27 mouse cellular contexts compared by ENCODE assay signal in the genomic region with DNA sequence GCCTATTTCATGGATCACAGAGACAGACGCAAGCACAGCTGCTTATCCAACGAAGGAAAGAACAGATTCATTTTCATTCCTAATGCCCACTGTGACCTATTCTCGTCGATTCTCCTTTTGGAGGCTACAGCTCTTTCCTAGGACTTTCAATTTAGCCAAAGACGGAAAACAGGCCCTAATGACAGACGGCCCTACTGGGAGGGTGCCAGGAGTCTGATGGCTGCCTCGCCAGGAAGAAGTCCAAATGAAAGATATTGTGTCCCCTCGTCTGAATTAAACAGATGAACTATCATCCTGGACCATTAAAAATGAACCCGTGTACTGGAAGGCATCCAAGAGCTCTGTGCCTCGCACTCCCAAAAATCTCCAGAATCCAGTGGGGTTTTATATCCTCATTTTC.
A peak's percentile ranks its signal among the peaks of the same experiment; 100 is the strongest.
DNase-seq lines count a peak whose midpoint lies in the region; ATAC-seq and TF ChIP-seq lines count a peak whose summit lies in the region.
"Had no signal": no experiment of that assay in that cellular context is flagged by ENCODE, and none has a peak within 500 bp of the region (broad histone marks: within the 10 kb centered on the region; RNA-seq: fewer than 3 reads in every experiment).

No protein-coding gene starts in this region.

- H3K36me3 ChIP-seq in forebrain, embryonic 11.5 days (ENCODE audit: control insufficient read depth, insufficient read depth, low read length), result no peaks in the 10 kb centered on the region
- no peaks in the 10 kb centered on the region for H3K36me3 ChIP-seq in forebrain, embryonic 12.5 days (replicated peaks)
- no peaks in the 10 kb centered on the region for H3K36me3 ChIP-seq in hindbrain, postnatal 0 days (ENCODE audit: insufficient read depth, low read length)
- no peaks in the 10 kb centered on the region for H3K36me3 ChIP-seq in hindbrain, embryonic 14.5 days (replicated peaks; ENCODE audit: control insufficient read depth, insufficient read depth)
- no peaks in the 10 kb centered on the region for H3K36me3 ChIP-seq in lung, embryonic 14.5 days (ENCODE audit: insufficient read depth)
- H3K36me3 ChIP-seq: forebrain, embryonic 15.5 days; heart, embryonic 13.5 days; hindbrain, embryonic 12.5 days; kidney, embryonic 15.5 days; limb, embryonic 12.5 days; liver, embryonic 15.5 days; lung, embryonic 15.5 days; midbrain, embryonic 13.5 days had no signal

- no peaks in the 10 kb centered on the region for H3K9me3 ChIP-seq in forebrain, embryonic 11.5 days (ENCODE audit: control insufficient read depth, low read length)
- H3K9me3 ChIP-seq in forebrain, embryonic 12.5 days, result no peaks in the 10 kb centered on the region
- H3K9me3 ChIP-seq in hindbrain, postnatal 0 days (ENCODE audit: low read length), result no peaks in the 10 kb centered on the region
- H3K9me3 ChIP-seq in hindbrain, embryonic 14.5 days (ENCODE audit: control insufficient read depth, low read length), result no peaks in the 10 kb centered on the region
- no peaks in the 10 kb centered on the region for H3K9me3 ChIP-seq in lung, embryonic 14.5 days (ENCODE audit: low read depth, low read length)
- H3K9me3 ChIP-seq: forebrain, embryonic 15.5 days; heart, embryonic 13.5 days; hindbrain, embryonic 12.5 days; kidney, embryonic 15.5 days; limb, embryonic 12.5 days; liver, embryonic 15.5 days; lung, embryonic 15.5 days; megakaryocyte, embryonic 14.5 days; midbrain, embryonic 13.5 days had no signal

- H3K9ac ChIP-seq in forebrain, embryonic 11.5 days (ENCODE audit: low read length), result no peak overlapping the region
- no peak overlapping the region for H3K9ac ChIP-seq in forebrain, embryonic 12.5 days
- H3K9ac ChIP-seq in hindbrain, postnatal 0 days (replicated peaks; ENCODE audit: low read length), result no peak overlapping the region
- H3K9ac ChIP-seq in hindbrain, embryonic 14.5 days, result no peak overlapping the region
- no peak overlapping the region for H3K9ac ChIP-seq in lung, embryonic 14.5 days
- H3K9ac ChIP-seq: forebrain, embryonic 15.5 days; heart, embryonic 13.5 days; hindbrain, embryonic 12.5 days; kidney, embryonic 15.5 days; limb, embryonic 12.5 days; liver, embryonic 15.5 days; lung, embryonic 15.5 days; midbrain, embryonic 13.5 days had no signal

- no peak for ATAC-seq in forebrain, embryonic 11.5 days (replicated peaks; ENCODE audit: low FRiP score)
- no peak for ATAC-seq in forebrain, embryonic 12.5 days (ENCODE audit: low FRiP score)
- ATAC-seq in hindbrain, postnatal 0 days, result no peak
- ATAC-seq in hindbrain, embryonic 14.5 days (ENCODE audit: low FRiP score), result no peak
- ATAC-seq in lung, embryonic 14.5 days (ENCODE audit: insufficient read depth), result no peak
- ATAC-seq: CD4-positive, CD25-positive, alpha-beta regulatory T cell, adult 4 months; forebrain, embryonic 15.5 days; intestine, postnatal 0 days; midbrain, embryonic 13.5 days had no signal

- H3K27ac ChIP-seq in forebrain, embryonic 11.5 days (ENCODE audit: low read depth, low read length), result no peak overlapping the region
- H3K27ac ChIP-seq in forebrain, embryonic 12.5 days, result no peak overlapping the region
- H3K27ac ChIP-seq in hindbrain, postnatal 0 days, result no peak overlapping the region
- H3K27ac ChIP-seq in hindbrain, embryonic 14.5 days, result no peak overlapping the region
- no peak overlapping the region for H3K27ac ChIP-seq in lung, embryonic 14.5 days (ENCODE audit: low read depth)
- H3K27ac ChIP-seq: forebrain, embryonic 15.5 days; heart, adult 2 months; heart, embryonic 13.5 days; hindbrain, embryonic 12.5 days; kidney, embryonic 15.5 days; limb, embryonic 12.5 days; liver, embryonic 15.5 days; lung, embryonic 15.5 days; midbrain, embryonic 13.5 days had no signal

- no peak for TF ChIP-seq CTCF in hindbrain, postnatal 0 days (IDR thresholded peaks at IDR 0.05; ENCODE audit: low read depth)
- TF ChIP-seq CTCF in lung, embryonic 14.5 days (IDR thresholded peaks at IDR 0.05; ENCODE audit: low read depth), result no peak

- H3K27me3 ChIP-seq in forebrain, embryonic 11.5 days (ENCODE audit: control insufficient read depth, insufficient read depth, low read length), result no peaks in the 10 kb centered on the region
- no peaks in the 10 kb centered on the region for H3K27me3 ChIP-seq in forebrain, embryonic 12.5 days
- H3K27me3 ChIP-seq in hindbrain, postnatal 0 days (ENCODE audit: insufficient read depth, low read length), result no peaks in the 10 kb centered on the region
- no peaks in the 10 kb centered on the region for H3K27me3 ChIP-seq in hindbrain, embryonic 14.5 days (ENCODE audit: control insufficient read depth, insufficient read depth, low read length)
- no peaks in the 10 kb centered on the region for H3K27me3 ChIP-seq in lung, embryonic 14.5 days (ENCODE audit: insufficient read depth, low read length)
- H3K27me3 ChIP-seq: forebrain, embryonic 15.5 days; heart, embryonic 13.5 days; hindbrain, embryonic 12.5 days; kidney, embryonic 15.5 days; limb, embryonic 12.5 days; liver, embryonic 15.5 days; lung, embryonic 15.5 days; midbrain, embryonic 13.5 days had no signal

- 89% methylated on average over 10 of the region's 10 CpGs for WGBS in forebrain, embryonic 11.5 days
- 83% methylated on average over 10 of the region's 10 CpGs for WGBS in forebrain, embryonic 12.5 days
- 26% methylated on average over 10 of the region's 10 CpGs for WGBS in hindbrain, postnatal 0 days
- 47% methylated on average over 10 of the region's 10 CpGs for WGBS in hindbrain, embryonic 14.5 days
- WGBS in lung, embryonic 14.5 days, result 40% methylated on average over 10 of the region's 10 CpGs

- H3K4me3 ChIP-seq in forebrain, embryonic 11.5 days (ENCODE audit: low read depth, low read length), result no peak overlapping the region
- H3K4me3 ChIP-seq in forebrain, embryonic 12.5 days (replicated peaks), result no peak overlapping the region
- no peak overlapping the region for H3K4me3 ChIP-seq in hindbrain, postnatal 0 days (ENCODE audit: low read length)
- H3K4me3 ChIP-seq in hindbrain, embryonic 14.5 days (replicated peaks; ENCODE audit: low read length), result no peak overlapping the region
- H3K4me3 ChIP-seq in lung, embryonic 14.5 days (ENCODE audit: low read depth, low read length), result no peak overlapping the region
- H3K4me3 ChIP-seq: erythroblast, embryonic 14.5 days; forebrain, embryonic 15.5 days; heart, adult 2 months; heart, embryonic 13.5 days; hindbrain, embryonic 12.5 days; kidney, embryonic 15.5 days; limb, embryonic 12.5 days; liver, embryonic 15.5 days; lung, embryonic 15.5 days; megakaryocyte, embryonic 14.5 days; midbrain, embryonic 13.5 days had no signal

- peak; percentile 1 for DNase-seq in forebrain, embryonic 11.5 days (ENCODE audit: low spot score)
- DNase-seq in hindbrain, postnatal 0 days (ENCODE audit: low spot score), result peak; percentile 23
- DNase-seq in hindbrain, embryonic 14.5 days (ENCODE audit: low spot score), result no peak
- DNase-seq in lung, embryonic 14.5 days, result peak; percentile 44
- no peak for DNase-seq in lung, postnatal 14 days
- DNase-seq in lung, postnatal 36 days, result no peak
- DNase-seq: adrenal gland, postnatal 25 days; cerebellum, adult 9-11 months; gastrocnemius, postnatal 25 days; heart, adult 2 months; layer of hippocampus, adult 9-11 months; lung, postnatal 4 days; right cerebral cortex, postnatal 25 days; thymus, postnatal 14 days had no signal

- H3K4me1 ChIP-seq in forebrain, embryonic 11.5 days (replicated peaks; ENCODE audit: control insufficient read depth, insufficient read depth, low read length), result no peaks in the 10 kb centered on the region
- no peaks in the 10 kb centered on the region; the same call in 1 of the 2 replicates for H3K4me1 ChIP-seq in forebrain, embryonic 12.5 days
- H3K4me1 ChIP-seq in hindbrain, postnatal 0 days (ENCODE audit: insufficient read depth, low read length), result no peaks in the 10 kb centered on the region
- H3K4me1 ChIP-seq in hindbrain, embryonic 14.5 days (replicated peaks; ENCODE audit: control insufficient read depth, insufficient read depth, low read length), result no peaks in the 10 kb centered on the region
- H3K4me1 ChIP-seq in lung, embryonic 14.5 days (ENCODE audit: insufficient read depth), result no peaks in the 10 kb centered on the region
- H3K4me1 ChIP-seq: heart, embryonic 13.5 days; hindbrain, embryonic 12.5 days; limb, embryonic 12.5 days; liver, embryonic 15.5 days; megakaryocyte, embryonic 14.5 days had no signal

- no peak overlapping the region for H3K4me2 ChIP-seq in forebrain, embryonic 11.5 days (ENCODE audit: low read depth, low read length, severe bottlenecking)
- no peak overlapping the region for H3K4me2 ChIP-seq in forebrain, embryonic 12.5 days
- no peak overlapping the region for H3K4me2 ChIP-seq in hindbrain, postnatal 0 days (ENCODE audit: low read depth, low read length)
- H3K4me2 ChIP-seq in hindbrain, embryonic 14.5 days (replicated peaks), result no peak overlapping the region
- H3K4me2 ChIP-seq in lung, embryonic 14.5 days, result no peak overlapping the region
- H3K4me2 ChIP-seq: forebrain, embryonic 15.5 days; heart, embryonic 13.5 days; hindbrain, embryonic 12.5 days; kidney, embryonic 15.5 days; limb, embryonic 12.5 days; liver, embryonic 15.5 days; lung, embryonic 15.5 days; midbrain, embryonic 13.5 days had no signal

Comparison
In these comparisons a context has a peak if more than half of its experiments do, and no peak if none do; other contexts are left out.
1. DNase-seq: peak in forebrain, embryonic 11.5 days (single experiment), hindbrain, postnatal 0 days (single experiment) and lung, embryonic 14.5 days (single experiment); none in hindbrain, embryonic 14.5 days (single experiment), lung, postnatal 14 days (single experiment) and lung, postnatal 36 days (single experiment).